Comparison of ENCODE assay signal across 12 mouse cellular contexts in genomic region chr2:115056327-115057070, GRCm38 (mm10).
DNase-seq lines count a peak whose midpoint lies in the region; ATAC-seq lines count a peak whose summit lies in the region.
"Had no signal": no experiment of that assay in that cellular context is flagged by ENCODE, and none has a peak within 500 bp of the region (broad histone marks: within the 10 kb centered on the region; RNA-seq: fewer than 3 reads in every experiment).

No protein-coding gene starts in this region.

- WGBS in neural tube, embryonic 12.5 days = 44% methylated on average over 4 of the region's 4 CpGs
- WGBS in neural tube, embryonic 15.5 days = 38% methylated on average over 4 of the region's 4 CpGs
- 56% methylated on average over 4 of the region's 4 CpGs for WGBS in hindbrain, embryonic 11.5 days
- 32% methylated on average over 4 of the region's 4 CpGs for WGBS in neural tube, embryonic 13.5 days

- no peak overlapping the region for H3K9ac ChIP-seq in neural tube, embryonic 12.5 days
- H3K9ac ChIP-seq in neural tube, embryonic 15.5 days (replicated peaks) = no peak overlapping the region
- no peak overlapping the region for H3K9ac ChIP-seq in hindbrain, embryonic 11.5 days (ENCODE audit: low read depth, low read length)
- H3K9ac ChIP-seq in neural tube, embryonic 13.5 days = no peak overlapping the region

- peak; percentile 77 for ATAC-seq in neural tube, embryonic 12.5 days (ENCODE audit: low FRiP score, low read depth)
- no peak for ATAC-seq in neural tube, embryonic 15.5 days (ENCODE audit: low FRiP score)
- ATAC-seq in hindbrain, embryonic 11.5 days (ENCODE audit: low FRiP score) = peak; percentile 73
- peak; percentile 47; the same call in 1 of the 2 replicates for ATAC-seq in neural tube, embryonic 13.5 days (ENCODE audit: low read depth)

- H3K4me2 ChIP-seq in neural tube, embryonic 12.5 days (replicated peaks) = no peak overlapping the region
- no peak overlapping the region for H3K4me2 ChIP-seq in neural tube, embryonic 15.5 days
- no peak overlapping the region for H3K4me2 ChIP-seq in hindbrain, embryonic 11.5 days (replicated peaks; ENCODE audit: low read depth, low read length)
- H3K4me2 ChIP-seq in neural tube, embryonic 13.5 days = no peak overlapping the region

- H3K4me1 ChIP-seq in neural tube, embryonic 12.5 days = peaks cover 6% of the 10 kb centered on the region
- H3K4me1 ChIP-seq in neural tube, embryonic 15.5 days = peaks cover 3% of the 10 kb centered on the region; the same call in 1 of the 2 replicates
- H3K4me1 ChIP-seq in hindbrain, embryonic 11.5 days (replicated peaks; ENCODE audit: control insufficient read depth, insufficient read depth, low read length) = no peaks in the 10 kb centered on the region
- H3K4me1 ChIP-seq in neural tube, embryonic 13.5 days (replicated peaks) = peaks cover 17% of the 10 kb centered on the region

- H3K27ac ChIP-seq in neural tube, embryonic 12.5 days = no peak overlapping the region
- no peak overlapping the region for H3K27ac ChIP-seq in neural tube, embryonic 15.5 days (replicated peaks)
- H3K27ac ChIP-seq in hindbrain, embryonic 11.5 days (ENCODE audit: low read depth, low read length) = no peak overlapping the region
- no peak overlapping the region for H3K27ac ChIP-seq in neural tube, embryonic 13.5 days (replicated peaks)
- H3K27ac ChIP-seq: limb, embryonic 10.5 days had no signal

- no peaks in the 10 kb centered on the region for H3K9me3 ChIP-seq in neural tube, embryonic 12.5 days
- H3K9me3 ChIP-seq in neural tube, embryonic 15.5 days (replicated peaks) = no peaks in the 10 kb centered on the region
- no peaks in the 10 kb centered on the region for H3K9me3 ChIP-seq in hindbrain, embryonic 11.5 days (ENCODE audit: control insufficient read depth, low read length)
- no peaks in the 10 kb centered on the region for H3K9me3 ChIP-seq in neural tube, embryonic 13.5 days
- H3K9me3 ChIP-seq: limb, embryonic 10.5 days had no signal

- H3K36me3 ChIP-seq in neural tube, embryonic 12.5 days = no peaks in the 10 kb centered on the region
- no peaks in the 10 kb centered on the region for H3K36me3 ChIP-seq in neural tube, embryonic 15.5 days
- no peaks in the 10 kb centered on the region for H3K36me3 ChIP-seq in hindbrain, embryonic 11.5 days (ENCODE audit: control insufficient read depth, insufficient read depth, low read length)
- no peaks in the 10 kb centered on the region for H3K36me3 ChIP-seq in neural tube, embryonic 13.5 days
- H3K36me3 ChIP-seq: limb, embryonic 10.5 days had no signal

- H3K27me3 ChIP-seq in neural tube, embryonic 12.5 days (replicated peaks) = no peaks in the 10 kb centered on the region
- no peaks in the 10 kb centered on the region; the same call in 1 of the 2 replicates for H3K27me3 ChIP-seq in neural tube, embryonic 15.5 days (replicated peaks)
- H3K27me3 ChIP-seq in hindbrain, embryonic 11.5 days (ENCODE audit: control insufficient read depth, insufficient read depth, low read length) = no peaks in the 10 kb centered on the region
- no peaks in the 10 kb centered on the region for H3K27me3 ChIP-seq in neural tube, embryonic 13.5 days

- H3K4me3 ChIP-seq in neural tube, embryonic 12.5 days = no peak overlapping the region
- H3K4me3 ChIP-seq in neural tube, embryonic 15.5 days (replicated peaks) = no peak overlapping the region
- no peak overlapping the region for H3K4me3 ChIP-seq in hindbrain, embryonic 11.5 days (ENCODE audit: low read depth, low read length)
- no peak overlapping the region for H3K4me3 ChIP-seq in neural tube, embryonic 13.5 days
- H3K4me3 ChIP-seq: limb, embryonic 10.5 days had no signal

- peak; percentile 3 for DNase-seq in adrenal gland, postnatal 25 days
- no peak for DNase-seq in adrenal gland, adult 18-20 months (ENCODE audit: low spot score in 2 of 2)
- DNase-seq in hindbrain, embryonic 11.5 days (ENCODE audit: low spot score) = no peak
- no peak for DNase-seq in ovary, postnatal 14 days (ENCODE audit: low spot score)
- no peak for DNase-seq in gastrocnemius, adult 8-10 months (ENCODE audit: low spot score in 2 of 2)
- DNase-seq: cerebellum, adult 9-10 months; kidney, adult 8-10 months; lung, adult 18-20 months had no signal
